Mouse (Mus musculus): ENCODE results near the gene Sstr4. TPM values are rescaled to one million over a fixed set of nuclear protein-coding genes. Genes with fewer than 3 reads are reported as not detected.

Gene Sstr4
- 0.18 and 0.31 TPM in 2 replicates for polyA plus RNA-seq (2015; fragmentation: Nextera tagmentation; extraction: Ambion mirVana)

DNA sequence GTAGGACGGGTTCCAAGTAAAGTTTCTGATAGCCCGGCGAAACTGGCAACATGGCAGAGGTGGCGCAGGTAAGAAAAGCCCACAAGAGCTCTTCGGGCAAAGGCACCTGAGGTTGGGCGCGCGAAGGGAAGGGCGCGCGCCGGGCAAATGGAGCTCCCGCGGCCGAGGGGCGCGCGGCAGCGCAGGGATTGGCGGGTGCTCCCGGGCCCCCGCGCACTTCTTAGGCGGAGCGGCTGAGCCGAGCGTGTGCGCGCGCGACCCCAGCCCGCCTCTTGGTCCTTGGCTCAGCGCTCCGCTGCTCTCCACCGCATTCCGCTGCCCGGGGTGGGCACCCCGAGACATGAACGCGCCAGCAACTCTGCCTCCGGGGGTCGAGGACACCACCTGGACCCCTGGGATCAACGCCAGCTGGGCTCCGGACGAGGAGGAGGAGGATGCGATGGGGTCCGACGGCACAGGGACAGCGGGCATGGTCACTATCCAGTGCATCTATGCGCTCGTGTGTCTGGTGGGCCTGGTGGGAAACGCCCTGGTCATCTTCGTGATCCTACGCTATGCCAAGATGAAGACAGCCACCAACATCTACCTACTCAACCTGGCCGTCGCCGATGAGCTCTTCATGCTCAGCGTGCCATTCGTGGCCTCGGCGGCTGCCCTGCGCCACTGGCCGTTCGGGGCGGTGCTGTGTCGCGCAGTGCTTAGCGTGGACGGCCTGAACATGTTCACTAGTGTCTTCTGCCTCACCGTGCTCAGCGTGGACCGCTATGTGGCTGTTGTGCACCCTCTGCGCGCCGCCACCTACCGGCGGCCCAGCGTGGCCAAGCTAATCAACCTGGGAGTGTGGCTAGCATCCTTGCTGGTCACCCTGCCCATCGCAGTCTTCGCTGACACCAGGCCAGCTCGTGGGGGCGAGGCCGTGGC is at the start of gene Sstr4:
Gene Sstr4 (plus strand): TSS at position 214 of the 921 bp plus-strand sequence.

DNA sequence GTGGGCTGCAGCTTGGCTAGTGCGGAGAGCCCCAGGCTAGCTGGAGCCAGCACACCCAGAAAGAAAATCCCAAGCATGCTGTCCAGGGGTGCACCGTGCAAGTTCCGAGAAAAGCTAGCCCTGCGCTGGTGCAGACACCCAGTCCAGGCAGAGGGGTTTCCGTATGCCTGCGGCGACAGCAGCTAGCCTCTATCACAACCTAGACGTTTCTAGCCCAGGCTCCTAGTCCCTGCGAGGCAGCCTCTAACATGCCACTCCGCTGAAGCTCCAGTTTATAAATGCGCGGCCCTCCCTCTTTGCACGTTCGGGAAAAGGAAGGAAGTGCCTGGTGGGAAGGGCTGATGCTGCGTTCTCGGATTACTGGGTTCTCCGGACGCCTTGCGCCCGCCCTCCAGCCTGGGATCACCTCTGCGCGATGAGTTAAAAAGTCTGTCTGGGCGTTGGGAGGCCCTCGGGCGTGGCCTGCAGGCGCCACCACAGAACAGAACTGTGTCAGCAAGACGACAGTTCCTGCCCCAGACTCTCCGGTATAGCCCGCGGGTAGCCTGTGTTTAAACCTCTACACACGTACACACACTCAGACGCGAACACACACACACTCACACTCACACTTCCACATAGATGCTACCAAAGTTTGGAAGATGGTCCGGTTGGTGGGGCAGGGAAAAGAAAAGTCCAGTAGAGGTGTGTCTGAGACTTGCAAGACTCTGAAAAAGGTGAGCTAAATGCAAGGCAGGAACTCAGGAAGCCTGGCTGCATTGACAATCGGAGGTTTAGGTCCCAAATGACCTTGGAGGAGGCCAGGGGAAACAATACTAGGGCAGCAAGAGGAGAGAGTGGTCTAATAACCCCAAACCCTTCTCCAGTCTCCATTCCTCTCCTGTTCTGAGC is 13.0 kb downstream of the Sstr4 start, which contains the start of gene Thbd:
Gene Thbd (minus strand): TSS at position 319 of the 891 bp plus-strand sequence.

DNA sequence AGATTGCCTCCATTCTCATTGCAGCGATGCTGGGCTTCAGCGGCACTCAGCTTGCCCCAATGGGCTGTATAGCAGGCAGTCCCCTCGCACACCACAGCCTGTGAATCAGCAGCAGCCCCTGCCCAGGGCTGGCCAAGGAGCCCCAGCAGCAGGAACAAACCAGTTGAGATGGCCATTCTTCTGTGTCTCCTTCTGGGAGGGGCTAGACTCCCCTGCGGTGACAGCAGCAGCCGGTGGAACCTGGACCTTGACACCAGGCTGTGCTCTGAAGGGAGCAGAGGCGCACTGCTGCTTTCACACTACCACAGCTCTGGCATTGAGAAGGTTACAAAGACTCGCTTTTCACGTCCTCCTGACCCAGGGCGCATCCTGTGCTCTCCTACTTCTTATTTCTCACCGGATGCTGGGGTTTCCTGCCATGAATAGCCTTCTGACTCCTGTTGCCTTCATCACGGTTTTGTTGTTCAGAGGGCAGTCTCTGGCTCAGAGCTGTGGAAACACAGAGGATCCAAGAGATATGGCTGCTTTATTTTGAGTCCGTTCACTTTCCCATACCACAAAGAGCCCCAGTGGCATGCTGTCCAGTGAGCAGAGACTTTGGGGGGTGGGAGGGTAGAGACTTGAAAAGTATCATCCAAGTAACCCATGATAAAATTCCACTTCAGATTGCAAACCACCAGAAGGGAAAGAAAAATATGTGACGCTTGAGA is 48.3 kb downstream of the Sstr4 start, which contains the start of gene Cd93:
Gene Cd93 (minus strand): TSS at position 315 of the 710 bp plus-strand sequence.

Other genes with a start within 250 kb of the Sstr4 start
- 20.5 and 26.1 TPM in 2 replicates for gene Thbd, start 12.8 kb downstream of the Sstr4 start, polyA plus RNA-seq (2015; fragmentation: Nextera tagmentation; extraction: Ambion mirVana)
- gene Cd93, start 48.2 kb downstream of the Sstr4 start, polyA plus RNA-seq (2015; fragmentation: Nextera tagmentation; extraction: Ambion mirVana) = 5.4 and 6.5 TPM in 2 replicates

All from urinary bladder, postnatal 0 days (tissue).